Mouse (Mus musculus): ENCODE data around the gene Inpp4b. TPM values are rescaled to one million over a fixed set of nuclear protein-coding genes. Genes with fewer than 3 reads are reported as not detected.

Inpp4b gene
- polyA plus RNA-seq, 1 experiment = 1.9 TPM

DNA sequence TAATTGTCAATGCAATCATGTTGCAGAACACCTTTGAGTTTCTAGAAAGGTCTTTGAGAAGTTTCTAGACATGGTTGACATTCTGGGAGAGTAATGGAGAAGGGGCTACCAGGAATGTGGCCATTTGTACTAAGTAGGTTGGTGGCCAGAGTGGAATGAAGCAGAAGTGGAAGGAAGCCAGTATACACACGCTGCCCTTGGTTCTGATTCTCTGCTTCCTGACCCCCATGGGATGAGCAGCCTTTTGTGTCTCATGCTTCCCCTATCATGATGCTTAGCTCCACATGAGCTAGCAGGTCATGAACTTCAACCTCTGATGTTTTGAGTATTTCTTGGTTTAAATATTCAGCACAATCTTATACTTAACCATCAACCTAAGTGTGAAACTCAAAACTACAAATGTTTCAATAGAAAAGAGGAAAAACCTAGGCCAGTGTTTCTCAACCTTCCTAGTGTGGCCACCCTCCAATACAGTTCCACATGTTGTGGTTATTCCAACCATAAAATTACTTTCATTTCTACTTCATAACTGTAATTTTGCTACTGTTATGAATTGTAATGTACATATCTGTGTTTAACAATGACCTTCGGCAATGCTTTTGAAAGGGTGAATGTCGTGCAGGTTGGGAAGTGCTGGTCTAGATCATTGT is 233.0 kb downstream of the Inpp4b start:
- 89% methylated on average over 3 of the region's 3 CpGs for WGBS
- no peak overlapping the region for H3K27ac ChIP-seq (ENCODE audit: insufficient read depth, low read depth, low read length)

GRCm38 (mm10) chr8:81578951-81579350 is 236.6 kb downstream of the Inpp4b start:
- H3K27ac ChIP-seq (ENCODE audit: insufficient read depth, low read depth, low read length) = no peak overlapping the region
- no peak overlapping the region for H3K4me3 ChIP-seq (ENCODE audit: insufficient read depth, low read depth, low read length)
- H3K27me3 ChIP-seq (replicated peaks; ENCODE audit: control insufficient read depth, insufficient read depth, low read length) = no peaks in the 10 kb centered on the region
- WGBS = 79% methylated on average over 3 of the region's 3 CpGs
- H3K4me1 ChIP-seq (ENCODE audit: control insufficient read depth, insufficient read depth, low read length) = 0 out of 2 replicates have a peak, but pooled peaks cover 2% of the 10 kb centered on the region
- no peak for DNase-seq
- TF ChIP-seq POLR2A (IDR thresholded peaks at IDR 0.05; ENCODE audit: low read depth, low read length) (no peak), CTCF (conservative IDR thresholded peaks at IDR 0.05; ENCODE audit: insufficient read depth, insufficient read length, low read depth, low read length) (no peak)
- no peaks in the 10 kb centered on the region for H3K36me3 ChIP-seq (ENCODE audit: control insufficient read depth, insufficient read depth, low read length)

More for the DNA sequence above, 233.0 kb downstream of the Inpp4b start:
- Histone ChIP-seq H3K27me3 (replicated peaks; ENCODE audit: control insufficient read depth, insufficient read depth, low read length) (no peaks in the 10 kb centered on the region), H3K4me3 (ENCODE audit: insufficient read depth, low read depth, low read length) (no peak overlapping the region), H3K36me3 (ENCODE audit: control insufficient read depth, insufficient read depth, low read length) (no peaks in the 10 kb centered on the region), H3K4me1 (ENCODE audit: control insufficient read depth, insufficient read depth, low read length) (no peaks in the 10 kb centered on the region)
- TF ChIP-seq POLR2A (IDR thresholded peaks at IDR 0.05; ENCODE audit: low read depth, low read length) = no peak
- TF ChIP-seq CTCF (conservative IDR thresholded peaks at IDR 0.05; ENCODE audit: insufficient read depth, insufficient read length, low read depth, low read length) = no peak
- DNase-seq = no peak

DNA sequence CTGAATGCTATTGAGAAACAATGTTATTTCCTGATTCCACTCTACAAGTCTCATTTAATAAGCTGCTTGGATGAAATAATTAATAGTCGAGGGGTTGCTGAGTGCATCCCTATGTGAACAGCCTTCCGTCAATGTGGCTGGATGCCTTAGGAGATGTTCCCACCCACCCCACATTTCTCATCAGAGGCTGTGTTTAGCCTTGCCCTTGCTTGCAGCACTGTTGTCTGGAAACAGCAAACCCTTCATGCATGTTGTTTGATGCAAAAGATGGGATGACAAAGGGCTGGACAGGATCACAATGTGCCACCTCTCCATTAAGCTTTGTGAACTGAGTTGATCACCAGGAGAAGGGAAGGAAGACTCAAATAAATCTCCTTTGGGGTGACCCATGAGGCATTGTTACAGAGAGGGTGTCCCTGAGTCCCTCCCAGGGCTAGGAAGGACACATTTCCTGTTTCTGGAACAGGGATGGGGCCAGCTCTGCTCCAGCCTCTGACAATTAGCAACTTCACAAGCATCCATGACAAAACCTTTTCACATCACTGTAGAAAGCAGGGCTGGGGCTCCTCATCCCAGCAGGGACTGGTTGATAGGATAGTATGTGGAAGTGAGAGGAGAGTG is 239.6 kb downstream of the Inpp4b start:
- WGBS = 63% methylated on average over 2 of the region's 2 CpGs
- TF ChIP-seq CTCF (conservative IDR thresholded peaks at IDR 0.05; ENCODE audit: insufficient read depth, insufficient read length, low read depth, low read length) = no peak
- TF ChIP-seq POLR2A (IDR thresholded peaks at IDR 0.05; ENCODE audit: low read depth, low read length) = no peak
- Histone ChIP-seq H3K36me3 (ENCODE audit: control insufficient read depth, insufficient read depth, low read length) (no peaks in the 10 kb centered on the region), H3K27ac (ENCODE audit: insufficient read depth, low read depth, low read length) (peak overlapping the region; percentile 49; the same call in 1 of the 2 replicates), H3K4me3 (ENCODE audit: insufficient read depth, low read depth, low read length) (no peak overlapping the region), H3K27me3 (replicated peaks; ENCODE audit: control insufficient read depth, insufficient read depth, low read length) (no peaks in the 10 kb centered on the region), H3K4me1 (ENCODE audit: control insufficient read depth, insufficient read depth, low read length) (0 out of 2 replicates have a peak, but pooled peaks cover 2% of the 10 kb centered on the region)
- peak; percentile 85 for DNase-seq

DNA sequence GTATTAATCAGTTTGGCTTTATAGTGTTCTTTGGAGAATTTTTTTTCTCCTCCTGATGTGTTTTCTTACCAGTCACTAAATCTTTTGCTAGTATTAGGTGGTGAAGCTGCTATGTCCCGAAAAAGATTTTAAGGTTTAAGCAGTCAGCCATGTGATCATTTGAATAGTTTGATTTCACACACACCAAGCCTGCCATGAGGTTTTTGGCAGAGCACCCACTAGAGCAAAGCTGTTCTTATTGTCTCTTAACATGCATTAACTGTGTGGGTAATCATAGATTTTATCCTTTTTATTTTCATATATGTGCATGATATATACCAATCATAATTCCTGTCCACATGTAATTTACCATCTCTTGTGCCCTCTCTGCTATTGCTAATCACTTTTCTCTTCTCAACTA is 240.6 kb downstream of the Inpp4b start:
- Histone ChIP-seq H3K4me3 (ENCODE audit: insufficient read depth, low read depth, low read length) (no peak overlapping the region), H3K27me3 (replicated peaks; ENCODE audit: control insufficient read depth, insufficient read depth, low read length) (no peaks in the 10 kb centered on the region), H3K36me3 (ENCODE audit: control insufficient read depth, insufficient read depth, low read length) (no peaks in the 10 kb centered on the region), H3K4me1 (ENCODE audit: control insufficient read depth, insufficient read depth, low read length) (0 out of 2 replicates have a peak, but pooled peaks cover 2% of the 10 kb centered on the region), H3K27ac (ENCODE audit: insufficient read depth, low read depth, low read length) (peak overlapping the region; percentile 38)
- DNase-seq = no peak
- WGBS = 44% methylated on average over 1 of the region's 1 CpGs
- no peak for TF ChIP-seq CTCF (conservative IDR thresholded peaks at IDR 0.05; ENCODE audit: insufficient read depth, insufficient read length, low read depth, low read length)

DNA sequence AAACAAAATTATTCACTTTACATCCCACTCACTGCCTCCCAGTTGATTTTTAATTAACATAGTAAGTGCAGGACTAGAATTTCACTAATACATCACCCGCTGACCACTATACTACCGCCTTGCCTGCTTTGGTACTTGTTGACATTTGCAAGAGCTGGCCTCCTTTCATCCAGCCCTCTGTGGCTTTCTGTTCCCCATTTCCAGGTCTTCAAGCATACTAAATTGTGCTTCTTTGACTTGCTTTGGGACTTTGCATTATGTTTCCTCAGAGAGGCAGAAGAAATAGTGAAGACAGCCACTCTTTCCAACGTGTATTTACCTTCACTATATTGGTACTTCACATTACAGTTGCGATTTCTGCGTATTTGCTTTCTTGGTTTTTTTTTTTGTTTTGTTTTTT is 244.4 kb downstream of the Inpp4b start:
- H3K4me3 ChIP-seq (ENCODE audit: insufficient read depth, low read depth, low read length) = no peak overlapping the region
- 87% methylated on average over 5 of the region's 5 CpGs for WGBS
- H3K27me3 ChIP-seq (replicated peaks; ENCODE audit: control insufficient read depth, insufficient read depth, low read length) = no peaks in the 10 kb centered on the region
- no peaks in the 10 kb centered on the region for H3K4me1 ChIP-seq (ENCODE audit: control insufficient read depth, insufficient read depth, low read length)
- no peak overlapping the region for H3K27ac ChIP-seq (ENCODE audit: insufficient read depth, low read depth, low read length)
- DNase-seq = no peak
- no peak for TF ChIP-seq CTCF (conservative IDR thresholded peaks at IDR 0.05; ENCODE audit: insufficient read depth, insufficient read length, low read depth, low read length)
- no peak for TF ChIP-seq POLR2A (IDR thresholded peaks at IDR 0.05; ENCODE audit: low read depth, low read length)
- no peaks in the 10 kb centered on the region for H3K36me3 ChIP-seq (ENCODE audit: control insufficient read depth, insufficient read depth, low read length)

DNA sequence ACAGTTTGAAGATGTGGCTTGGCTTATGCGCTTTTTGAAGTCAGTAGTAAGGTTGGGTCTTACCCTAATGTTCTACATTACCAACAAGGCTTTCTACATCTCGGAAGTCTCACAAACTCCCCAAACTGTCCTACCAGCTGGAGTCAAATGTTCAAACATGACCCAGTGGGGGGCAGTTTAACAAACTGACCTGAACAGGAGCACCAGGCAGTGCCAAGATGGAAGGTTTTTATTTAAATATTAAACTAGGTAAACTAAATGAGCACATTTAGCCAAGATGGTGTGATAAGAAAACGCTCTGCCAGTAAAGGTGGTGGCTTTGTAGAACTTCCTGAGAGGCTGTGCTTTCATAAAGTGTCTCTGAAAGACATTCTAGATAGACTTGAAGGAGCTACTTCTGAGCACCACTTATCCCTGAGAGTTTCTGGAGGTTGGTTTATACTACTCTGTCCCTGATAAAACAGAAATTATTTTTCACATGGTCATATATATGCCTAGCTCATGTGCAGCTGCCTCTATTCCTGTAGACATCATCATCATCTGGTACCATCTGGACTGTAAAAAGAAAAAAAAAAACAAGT is 251.9 kb downstream of the Inpp4b start:
- Histone ChIP-seq H3K36me3 (ENCODE audit: control insufficient read depth, insufficient read depth, low read length) (no peaks in the 10 kb centered on the region), H3K4me1 (ENCODE audit: control insufficient read depth, insufficient read depth, low read length) (no peaks in the 10 kb centered on the region), H3K4me3 (ENCODE audit: insufficient read depth, low read depth, low read length) (no peak overlapping the region), H3K27me3 (replicated peaks; ENCODE audit: control insufficient read depth, insufficient read depth, low read length) (no peaks in the 10 kb centered on the region), H3K27ac (ENCODE audit: insufficient read depth, low read depth, low read length) (no peak overlapping the region)
- no peak for TF ChIP-seq POLR2A (IDR thresholded peaks at IDR 0.05; ENCODE audit: low read depth, low read length)
- no peak for TF ChIP-seq CTCF (conservative IDR thresholded peaks at IDR 0.05; ENCODE audit: insufficient read depth, insufficient read length, low read depth, low read length)
- 86% methylated on average over 3 of the region's 3 CpGs for WGBS
- no peak for DNase-seq

- Histone ChIP-seq H3K27me3 (replicated peaks; ENCODE audit: control insufficient read depth, insufficient read depth, low read length) (no peaks in the 10 kb centered on the region), H3K4me3 (ENCODE audit: insufficient read depth, low read depth, low read length) (no peak overlapping the region), H3K27ac (ENCODE audit: insufficient read depth, low read depth, low read length) (no peak overlapping the region), H3K4me1 (ENCODE audit: control insufficient read depth, insufficient read depth, low read length) (no peaks in the 10 kb centered on the region), H3K36me3 (ENCODE audit: control insufficient read depth, insufficient read depth, low read length) (no peaks in the 10 kb centered on the region)
- DNase-seq = no peak
- WGBS = 69% methylated on average over 4 of the region's 4 CpGs
- TF ChIP-seq CTCF (conservative IDR thresholded peaks at IDR 0.05; ENCODE audit: insufficient read depth, insufficient read length, low read depth, low read length) = no peak
- no peak for TF ChIP-seq POLR2A (IDR thresholded peaks at IDR 0.05; ENCODE audit: low read depth, low read length)
Observed at GRCm38 (mm10) chr8:81599209-81599608, 256.9 kb downstream of the Inpp4b start.
